Mouse (Mus musculus) midbrain, embryonic 11.5 days (tissue): ENCODE data around the gene Arhgef17. TPM values are rescaled to one million over a fixed set of nuclear protein-coding genes. Genes with fewer than 3 reads are reported as not detected.

ENCODE experiments used
- ATAC-seq: fragments of 200-750 bp; cut with Nextera tagmentation; 2 replicates; pipeline ENCODE4 v1.8.0; 2017; ENCODE audit warnings: moderate TSS enrichment, moderate library complexity; ENCODE audit not compliant: low FRiP score
- DNase-seq: peaks from one replicate; pipeline ENCODE4 v3.0.0; 2015; ENCODE audit warnings: low spot score; ENCODE audit errors: missing footprints
- H3K27ac ChIP-seq: fragments of 300-500 bp; sonication (generic); 2 replicates; pipeline ENCODE4 v1.5.1; 2014; ENCODE audit warnings: low read depth, low read length
- H3K27me3 ChIP-seq: fragments of 300-500 bp; sonication (generic); 2 replicates; pipeline ENCODE4 v1.6.1; 2014; ENCODE audit warnings: mild to moderate bottlenecking, low read length, moderate library complexity, mixed read lengths; ENCODE audit not compliant: control insufficient read depth, insufficient read depth
- H3K36me3 ChIP-seq: fragments of 300-500 bp; sonication (generic); 2 replicates; pipeline ENCODE4 v1.6.1; 2014; ENCODE audit warnings: mild to moderate bottlenecking, low read length, moderate library complexity, mixed read lengths; ENCODE audit not compliant: control insufficient read depth, insufficient read depth
- H3K4me1 ChIP-seq: fragments of 300-500 bp; sonication (generic); 2 replicates; pipeline ENCODE4 v1.6.1; 2014; ENCODE audit warnings: low read length; ENCODE audit not compliant: control insufficient read depth, insufficient read depth
- H3K4me2 ChIP-seq: fragments of 300-500 bp; sonication (generic); 2 replicates; pipeline ENCODE4 v1.6.1; 2014; ENCODE audit warnings: mild to moderate bottlenecking, moderate library complexity
- H3K4me3 ChIP-seq: fragments of 300-500 bp; sonication (generic); 2 replicates; pipeline ENCODE4 v1.5.1; 2014; ENCODE audit warnings: low read depth, low read length
- H3K9ac ChIP-seq: fragments of 300-500 bp; sonication (generic); 2 replicates; pipeline ENCODE4 v1.6.1; 2014; ENCODE audit warnings: low read length
- H3K9me3 ChIP-seq: fragments of 300-500 bp; sonication (generic); 2 replicates; pipeline ENCODE4 v1.6.1; 2016; ENCODE audit warnings: low read length; ENCODE audit not compliant: control insufficient read depth
- WGBS: fragments of 180-500 bp; shearing (Covaris S2); extraction: QIAGEN DNeasy Blood & Tissue Kit; methylation state at CpG from one replicate; pipeline ENCODE4 v1.1.7; 2014; 5-methylcytosine and 5-hydroxymethylcytosine counted together
- microRNA-seq: library from miRNA; unstranded; fragments of <30 nt; microRNA quantifications from one replicate; pipeline ENCODE4, GENCODE M21; 2017
- polyA plus RNA-seq: library from polyadenylated mRNA; unstranded; fragments of >200 nt; fragmentation: Nextera tagmentation; extraction: Ambion mirVana; gene quantifications from 2 replicates; pipeline ENCODE4 v1.2.1, GENCODE M21; 2014

The Arhgef17 gene
- polyA plus RNA-seq, 1 experiment from 2014 or later = 6.8 TPM

DNA sequence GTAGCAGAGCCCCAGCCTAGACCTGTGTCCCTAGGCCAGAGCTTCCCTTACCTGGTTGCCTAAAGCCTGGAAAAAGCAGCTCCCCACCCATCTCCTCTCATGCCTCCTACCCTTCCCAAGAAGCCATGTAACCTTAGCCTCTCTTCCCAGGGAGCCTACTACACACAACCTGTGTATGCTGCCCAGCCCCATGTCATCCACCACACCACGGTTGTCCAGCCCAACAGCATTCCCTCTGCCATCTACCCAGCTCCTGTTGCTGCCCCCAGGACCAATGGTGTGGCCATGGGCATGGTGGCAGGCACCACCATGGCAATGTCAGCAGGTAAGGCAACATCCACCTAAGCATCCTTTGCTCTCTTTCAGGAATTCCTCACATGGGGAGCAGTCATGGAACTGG lies 98.0 kb downstream of the Arhgef17 start:
- Histone ChIP-seq H3K36me3 (peaks cover 6% of the 10 kb centered on the region; the same call in 1 of the 2 replicates), H3K4me1 (no peaks in the 10 kb centered on the region), H3K27me3 (no peaks in the 10 kb centered on the region), H3K4me3 (no peak overlapping the region), H3K9ac (no peak overlapping the region), H3K27ac (no peak overlapping the region), H3K4me2 (no peak overlapping the region), H3K9me3 (no peaks in the 10 kb centered on the region)
- DNase-seq (peak; percentile 8), ATAC-seq (no peak)
- WGBS = 79% methylated on average over 1 of the region's 1 CpGs

DNA sequence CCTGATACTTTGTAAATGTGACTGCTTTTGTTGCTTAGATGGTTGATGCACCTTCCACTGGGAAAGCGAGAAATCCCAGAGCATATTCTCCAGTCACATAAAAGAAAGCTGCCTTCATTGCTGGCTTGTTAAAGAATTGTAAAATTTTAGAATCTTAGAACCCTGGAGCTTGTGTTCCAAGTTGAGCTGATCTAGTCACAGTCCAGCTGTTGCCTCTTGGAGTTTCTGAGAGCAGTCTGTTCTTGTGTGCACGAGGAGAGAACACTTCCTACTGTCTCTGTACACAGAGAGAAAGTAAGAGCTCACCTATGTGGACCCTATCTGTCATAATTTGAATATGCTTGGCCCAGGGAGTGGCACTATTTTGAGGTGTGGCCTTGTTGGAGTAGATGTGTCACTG lies 103.4 kb downstream of the Arhgef17 start:
- H3K9me3 ChIP-seq = no peaks in the 10 kb centered on the region
- H3K9ac ChIP-seq = no peak overlapping the region
- ATAC-seq = no peak
- WGBS = 94% methylated on average over 2 of the region's 2 CpGs
- no peaks in the 10 kb centered on the region for H3K36me3 ChIP-seq
- no peak overlapping the region for H3K4me3 ChIP-seq
- no peak overlapping the region for H3K4me2 ChIP-seq
- H3K27ac ChIP-seq = no peak overlapping the region
- peak; percentile 14 for DNase-seq
- H3K27me3 ChIP-seq = no peaks in the 10 kb centered on the region
- no peaks in the 10 kb centered on the region for H3K4me1 ChIP-seq

DNA sequence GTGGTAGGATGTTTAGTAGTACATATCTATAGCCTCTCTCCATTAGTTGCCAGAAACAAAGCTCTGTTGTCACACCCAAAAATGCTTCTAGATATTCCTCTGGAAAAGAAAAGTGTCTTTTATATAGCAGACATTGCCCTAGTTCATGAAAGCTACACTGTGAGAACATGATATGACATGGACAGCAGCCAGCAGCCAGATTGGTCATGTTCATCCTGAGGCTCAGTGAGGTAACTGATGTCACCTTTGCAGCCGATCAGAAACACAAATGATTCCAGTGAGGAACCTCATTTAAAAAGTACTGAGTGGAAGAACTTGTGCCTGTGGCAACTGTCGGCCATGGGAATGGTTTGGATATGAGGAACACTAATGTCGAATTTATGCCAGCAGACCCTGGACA lies 107.2 kb downstream of the Arhgef17 start:
- ATAC-seq (no peak), DNase-seq (no peak)
- no peaks in the 10 kb centered on the region for H3K27me3 ChIP-seq
- H3K9ac ChIP-seq = no peak overlapping the region
- WGBS = 92% methylated on average over 3 of the region's 3 CpGs
- no peak overlapping the region for H3K4me2 ChIP-seq
- no peaks in the 10 kb centered on the region for H3K9me3 ChIP-seq
- H3K27ac ChIP-seq = no peak overlapping the region
- no peak overlapping the region for H3K4me3 ChIP-seq
- no peaks in the 10 kb centered on the region for H3K36me3 ChIP-seq
- H3K4me1 ChIP-seq = no peaks in the 10 kb centered on the region

Small RNA genes within 50 kb of the gene (microRNA-seq; reads per million reads assigned to microRNA genes)
- 126 reads per million, percentile 57 among the genes with 10 or more reads in this experiment for gene Mir3102

Other genes with a start within 250 kb of the Arhgef17 start
- 34.8 and 36.3 TPM in 2 replicates for gene Fam168a, start 225.5 kb downstream of the Arhgef17 start, polyA plus RNA-seq
- 1.7 and 2.2 TPM in 2 replicates for gene Relt, start 68.7 kb downstream of the Arhgef17 start, polyA plus RNA-seq
- 1.6 and 2.4 TPM in 2 replicates for gene P2ry6, start 42.5 kb upstream of the Arhgef17 start, polyA plus RNA-seq
- 0.07 TPM in 1 of 2 replicates, not detected in the other for gene P2ry2, start 80.8 kb upstream of the Arhgef17 start, polyA plus RNA-seq
- 24.7 and 24.8 TPM in 2 replicates for gene Fchsd2, start 160.8 kb upstream of the Arhgef17 start, polyA plus RNA-seq